Mouse (Mus musculus) lung, adult 18-20 months (tissue): ENCODE data around the gene Kcnj6.

Source experiments
- DNase-seq, 2 experiments: peaks; one replicate each; pipeline ENCODE4 v3.0.0; 2022; ENCODE audit warnings: mixed read lengths in 2 of 2

Gene Kcnj6

GRCm38 (mm10) chr16:94997340-94997849 is at the start of gene Kcnj6:
Gene Kcnj6, minus strand, starts transcription at chr16:94997701.
- no peak for DNase-seq

GRCm38 (mm10) chr16:95009937-95010336 is 12.4 kb upstream of the Kcnj6 start:
- no peak for DNase-seq

- no peak for DNase-seq
Observed at GRCm38 (mm10) chr16:95004599-95004998, 7.1 kb upstream of the Kcnj6 start.

- DNase-seq, result no peak
Observed at GRCm38 (mm10) chr16:94999551-94999950, 2.0 kb upstream of the Kcnj6 start.

GRCm38 (mm10) chr16:94999019-94999418 is 1.5 kb upstream of the Kcnj6 start:
- no peak for DNase-seq

- no peak for DNase-seq
Observed at GRCm38 (mm10) chr16:94996791-94997281, 665 bp downstream of the Kcnj6 start.

GRCm38 (mm10) chr16:94995542-94996131 is 1.9 kb downstream of the Kcnj6 start:
- peak in 1 of 2 experiments; percentile 2 for DNase-seq

GRCm38 (mm10) chr16:94994924-94995323 is 2.6 kb downstream of the Kcnj6 start:
- DNase-seq, result no peak

- DNase-seq, result no peak
Observed at GRCm38 (mm10) chr16:94994148-94994547, 3.4 kb downstream of the Kcnj6 start.

- DNase-seq, result no peak
Observed at GRCm38 (mm10) chr16:94990114-94990513, 7.4 kb downstream of the Kcnj6 start.

- no peak for DNase-seq
Observed at GRCm38 (mm10) chr16:94986731-94987130, 10.8 kb downstream of the Kcnj6 start.

GRCm38 (mm10) chr16:94984263-94984662 is 13.2 kb downstream of the Kcnj6 start:
- no peak for DNase-seq

GRCm38 (mm10) chr16:94980374-94980773 is 17.1 kb downstream of the Kcnj6 start:
- DNase-seq, result no peak

- no peak for DNase-seq
Observed at GRCm38 (mm10) chr16:94979499-94979898, 18.0 kb downstream of the Kcnj6 start.

- peak in 1 of 2 experiments; percentile 2 for DNase-seq
Observed at GRCm38 (mm10) chr16:94972080-94972855, 25.2 kb downstream of the Kcnj6 start.

- no peak for DNase-seq
Observed at GRCm38 (mm10) chr16:94968941-94969340, 28.6 kb downstream of the Kcnj6 start.

- no peak for DNase-seq
Observed at GRCm38 (mm10) chr16:94968472-94968871, 29.0 kb downstream of the Kcnj6 start.

GRCm38 (mm10) chr16:94957156-94957828 is 40.2 kb downstream of the Kcnj6 start:
- no peak for DNase-seq

- DNase-seq, result no peak
Observed at GRCm38 (mm10) chr16:94956410-94956809, 41.1 kb downstream of the Kcnj6 start.

GRCm38 (mm10) chr16:94953294-94953693 is 44.2 kb downstream of the Kcnj6 start:
- DNase-seq, result no peak

- no peak for DNase-seq
Observed at GRCm38 (mm10) chr16:94949172-94949571, 48.3 kb downstream of the Kcnj6 start.

- DNase-seq, result no peak
Observed at GRCm38 (mm10) chr16:94946848-94947247, 50.7 kb downstream of the Kcnj6 start.

- no peak for DNase-seq
Observed at GRCm38 (mm10) chr16:94932702-94933101, 64.8 kb downstream of the Kcnj6 start.
